Mouse (Mus musculus) cortical plate, adult 2 months (tissue): Measurements from ENCODE around the gene Kcnma1.

ENCODE experiments used
- CTCF ChIP-seq: fragments of 200-500 bp; IDR thresholded peaks from 2 replicates; pipeline ENCODE4 v1.5.1; 2011; ENCODE audit warnings: mild to moderate bottlenecking, control low read depth, low read length; ENCODE audit not compliant: insufficient read depth; ENCODE audit errors: extremely low read depth
- POLR2A ChIP-seq: fragments of 200-500 bp; IDR thresholded peaks from 2 replicates; pipeline ENCODE4 v1.6.1; 2011; ENCODE audit warnings: mild to moderate bottlenecking, low read length, control low read depth; ENCODE audit not compliant: insufficient read depth; ENCODE audit errors: extremely low read depth

GRCm38 (mm10) chr14:23835387-23836111 is 178.7 kb downstream of the Kcnma1 start:
- TF ChIP-seq POLR2A (no peak), CTCF (no peak)
